In the genomic region with DNA sequence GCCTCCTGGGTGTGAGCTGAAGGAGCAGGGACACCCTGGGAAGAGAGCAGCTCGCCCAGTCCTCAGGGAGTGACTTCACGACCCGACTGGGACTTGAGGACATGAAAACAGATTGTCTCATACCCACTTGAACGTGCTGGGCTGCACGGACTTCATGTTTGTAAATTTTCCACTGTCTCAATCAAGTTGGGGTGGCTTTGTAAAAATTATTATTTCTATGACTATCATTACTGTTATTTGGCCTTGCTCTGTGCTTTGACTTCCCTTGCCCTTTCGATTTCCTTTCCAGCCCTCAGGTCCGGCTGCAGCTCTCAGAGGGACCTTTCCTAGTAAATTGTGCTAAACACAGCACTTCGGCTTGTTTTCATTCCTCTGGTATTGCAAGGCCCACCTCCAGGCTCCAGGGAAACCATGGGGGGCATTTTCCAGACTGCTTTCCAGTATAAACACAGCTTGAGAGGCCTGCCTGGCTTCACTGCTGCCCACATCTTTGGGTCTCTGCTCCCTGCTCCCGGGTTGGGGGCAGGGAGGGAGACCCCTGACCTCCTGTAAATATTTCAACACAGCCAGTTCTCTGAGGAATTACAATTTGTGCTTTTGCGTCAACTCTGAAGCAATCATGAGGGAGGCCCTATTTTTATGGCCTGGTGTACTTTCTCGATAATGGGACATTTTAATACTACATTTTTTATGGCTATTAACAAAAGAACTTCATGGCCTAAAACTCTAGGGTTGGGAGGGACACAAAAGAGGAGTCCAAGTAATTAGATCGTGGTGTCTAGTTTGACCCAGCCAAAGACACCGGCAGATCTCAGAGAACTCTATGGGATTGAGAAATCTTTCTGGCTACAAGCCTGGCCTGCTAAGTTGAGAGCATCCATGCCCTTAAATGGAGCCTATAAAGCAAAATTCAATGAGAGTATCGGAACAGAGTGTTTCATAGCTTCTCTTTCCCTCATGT, we compare ENCODE assay signal across 8 mouse cellular contexts.
A peak's percentile ranks its signal among the peaks of the same experiment; 100 is the strongest.
DNase-seq lines count a peak whose midpoint lies in the region; ATAC-seq and TF ChIP-seq lines count a peak whose summit lies in the region.
"Had no signal": no experiment of that assay in that cellular context is flagged by ENCODE, and none has a peak within 500 bp of the region (broad histone marks: within the 10 kb centered on the region; RNA-seq: fewer than 3 reads in every experiment).

No protein-coding gene starts in this region.

- H3K36me3 ChIP-seq in embryonic facial prominence, embryonic 12.5 days: no peaks in the 10 kb centered on the region
- no peaks in the 10 kb centered on the region for H3K36me3 ChIP-seq in hindbrain, embryonic 16.5 days (ENCODE audit: control insufficient read depth, insufficient read depth, low read length)
- H3K36me3 ChIP-seq in liver, embryonic 11.5 days (ENCODE audit: control insufficient read depth, insufficient read depth, low read length): no peaks in the 10 kb centered on the region
- no peaks in the 10 kb centered on the region for H3K36me3 ChIP-seq in testis, adult 2 months (ENCODE audit: control insufficient read depth, insufficient read depth, low read length)
- H3K36me3 ChIP-seq: neural tube, embryonic 12.5 days had no signal

- H3K9ac ChIP-seq in embryonic facial prominence, embryonic 12.5 days: no peak overlapping the region
- H3K9ac ChIP-seq in hindbrain, embryonic 16.5 days (ENCODE audit: low read depth, low read length): no peak overlapping the region
- no peak overlapping the region for H3K9ac ChIP-seq in liver, embryonic 11.5 days (ENCODE audit: low read depth, low read length)
- H3K9ac ChIP-seq: neural tube, embryonic 12.5 days had no signal

- H3K4me1 ChIP-seq in embryonic facial prominence, embryonic 12.5 days: peaks cover 5% of the 10 kb centered on the region
- H3K4me1 ChIP-seq in hindbrain, embryonic 16.5 days (ENCODE audit: control insufficient read depth, insufficient read depth, low read depth, low read length): no peaks in the 10 kb centered on the region
- H3K4me1 ChIP-seq in liver, embryonic 11.5 days (replicated peaks; ENCODE audit: control insufficient read depth, insufficient read depth, low read length): peaks cover 3% of the 10 kb centered on the region; the same call in 1 of the 2 replicates
- H3K4me1 ChIP-seq in testis, adult 2 months (ENCODE audit: control insufficient read depth, insufficient read depth, low read length): peaks cover 2% of the 10 kb centered on the region

- no peak overlapping the region for H3K4me2 ChIP-seq in embryonic facial prominence, embryonic 12.5 days (replicated peaks)
- H3K4me2 ChIP-seq in hindbrain, embryonic 16.5 days (ENCODE audit: low read length): no peak overlapping the region
- no peak overlapping the region for H3K4me2 ChIP-seq in liver, embryonic 11.5 days
- H3K4me2 ChIP-seq: neural tube, embryonic 12.5 days had no signal

- H3K9me3 ChIP-seq in embryonic facial prominence, embryonic 12.5 days: no peaks in the 10 kb centered on the region
- H3K9me3 ChIP-seq in hindbrain, embryonic 16.5 days (ENCODE audit: control insufficient read depth, low read length): no peaks in the 10 kb centered on the region
- H3K9me3 ChIP-seq in liver, embryonic 11.5 days (ENCODE audit: control insufficient read depth, low read length): no peaks in the 10 kb centered on the region
- H3K9me3 ChIP-seq: neural tube, embryonic 12.5 days had no signal

- no peaks in the 10 kb centered on the region for H3K27me3 ChIP-seq in embryonic facial prominence, embryonic 12.5 days
- H3K27me3 ChIP-seq in hindbrain, embryonic 16.5 days (replicated peaks; ENCODE audit: control insufficient read depth, insufficient read depth, low read length): no peaks in the 10 kb centered on the region
- no peaks in the 10 kb centered on the region for H3K27me3 ChIP-seq in liver, embryonic 11.5 days (replicated peaks; ENCODE audit: control insufficient read depth, insufficient read depth, low read length)
- no peaks in the 10 kb centered on the region for H3K27me3 ChIP-seq in testis, adult 2 months (ENCODE audit: control insufficient read depth, insufficient read depth, low read length)
- H3K27me3 ChIP-seq: neural tube, embryonic 12.5 days had no signal

- DNase-seq in adrenal gland, postnatal 25 days: peak; percentile 19
- DNase-seq in liver, embryonic 11.5 days (ENCODE audit: low spot score): no peak
- DNase-seq in left cerebral cortex, adult 18-20 months (ENCODE audit: low spot score in 2 of 2): no peak
- DNase-seq in MN1 (ENCODE audit: low spot score): no peak

- no peak overlapping the region for H3K4me3 ChIP-seq in embryonic facial prominence, embryonic 12.5 days
- no peak overlapping the region for H3K4me3 ChIP-seq in hindbrain, embryonic 16.5 days (ENCODE audit: low read length)
- H3K4me3 ChIP-seq in liver, embryonic 11.5 days (ENCODE audit: low read depth, low read length): no peak overlapping the region
- H3K4me3 ChIP-seq in testis, adult 2 months (ENCODE audit: control insufficient read depth, low read depth, low read length): no peak overlapping the region
- H3K4me3 ChIP-seq: neural tube, embryonic 12.5 days had no signal

- no peak for TF ChIP-seq CTCF in testis, adult 2 months (IDR thresholded peaks at IDR 0.05; ENCODE audit: control insufficient read depth, insufficient read depth, insufficient replicate concordance, low read depth, low read length)

- H3K27ac ChIP-seq in embryonic facial prominence, embryonic 12.5 days: peak overlapping the region; percentile 65
- peak overlapping the region; percentile 45; the same call in 1 of the 2 replicates for H3K27ac ChIP-seq in hindbrain, embryonic 16.5 days (ENCODE audit: low read depth, low read length)
- H3K27ac ChIP-seq in liver, embryonic 11.5 days (ENCODE audit: low read depth, low read length): peak overlapping the region; percentile 58
- H3K27ac ChIP-seq in testis, adult 2 months (ENCODE audit: control insufficient read depth, insufficient read depth, low read depth, low read length): peak overlapping the region; percentile 70
- H3K27ac ChIP-seq: neural tube, embryonic 12.5 days had no signal

- no peak for ATAC-seq in embryonic facial prominence, embryonic 12.5 days (ENCODE audit: insufficient number of reproducible peaks, insufficient read depth, low FRiP score, low TSS enrichment)
- ATAC-seq in hindbrain, embryonic 16.5 days: no peak
- no peak for ATAC-seq in liver, embryonic 11.5 days (replicated peaks; ENCODE audit: low FRiP score)

- WGBS in embryonic facial prominence, embryonic 12.5 days: 53% methylated on average over 14 of the region's 14 CpGs
- 69% methylated on average over 14 of the region's 14 CpGs for WGBS in hindbrain, embryonic 16.5 days
- 59% methylated on average over 14 of the region's 14 CpGs for WGBS in liver, embryonic 11.5 days

- no peak for TF ChIP-seq POLR2A in testis, adult 2 months (IDR thresholded peaks at IDR 0.05; ENCODE audit: control insufficient read depth, low read depth, low read length)
